Mouse (Mus musculus): ENCODE data around the gene Xdh. TPM values are rescaled to one million over a fixed set of nuclear protein-coding genes. Genes with fewer than 3 reads are reported as not detected.

The Xdh gene
- total and polyA plus RNA-seq, 3 experiments: 0.17 TPM; not detected in 2

GRCm38 (mm10) chr17:73952103-73952521 lies 2.1 kb upstream of the Xdh start:
- TF ChIP-seq IRF4 (IDR thresholded peaks at IDR 0.05; ENCODE audit: low read depth, low read length) (peak; percentile 8; the same call in 1 of the 2 replicates), MAFK (IDR thresholded peaks at IDR 0.05; ENCODE audit: insufficient replicate concordance, low read length) (0 out of 2 replicates have a peak, but pooled peaks have one; percentile 6), ZNF384 (IDR thresholded peaks at IDR 0.05; ENCODE audit: low read depth, low read length) (no peak), ZMIZ1 (IDR thresholded peaks at IDR 0.05; ENCODE audit: low read depth, low read length) (no peak), CTCF (conservative IDR thresholded peaks at IDR 0.05 in 1 of 2, IDR thresholded peaks at IDR 0.05 in 1 of 2; ENCODE audit: low read depth in 2 of 2, low read length in 2 of 2) (no peak), MAX (IDR thresholded peaks at IDR 0.05; ENCODE audit: low read length) (no peak), POLR2AphosphoS2 (IDR thresholded peaks at IDR 0.05; ENCODE audit: low read depth, low read length) (no peak)
- Histone ChIP-seq H3K79me2 (replicated peaks; ENCODE audit: control insufficient read depth, extremely low read depth, insufficient read depth, poor library complexity, severe bottlenecking) (no peaks in the 10 kb centered on the region), H3K27ac (ENCODE audit: insufficient read depth, low read depth) (no peak overlapping the region), H3K27me3 (replicated peaks) (no peaks in the 10 kb centered on the region), H3K9ac (ENCODE audit: insufficient read depth, low read depth) (no peak overlapping the region), H3K4me1 (ENCODE audit: control insufficient read depth in 1 of 2, insufficient read depth in 2 of 2) (peaks cover 8 to 28% of the 10 kb centered on the region in 2 experiments), H3K9me3 (replicated peaks; ENCODE audit: low read length) (no peaks in the 10 kb centered on the region), H3K36me3 (replicated peaks in 1 of 2; ENCODE audit: control insufficient read depth in 1 of 2, insufficient read depth in 1 of 2, low read length in 1 of 2) (no peaks in the 10 kb centered on the region), H3K4me3 (replicated peaks in 1 of 3; ENCODE audit: low read depth in 2 of 3, low read length in 2 of 3, poor library complexity in 1 of 3) (no peak overlapping the region), H3K4me2 (ENCODE audit: insufficient read depth, low read depth, poor library complexity, severe bottlenecking) (peak overlapping the region; percentile 13; the same call in 1 of the 2 replicates)
- dilution Hi-C loops (cut with MboI; ENCODE audit: extremely low pct_ligation_motif_present, extremely low pct_unique_long_range_greater_than_20kb, low sequenced_read_pairs): no loop called here
- DNase-seq (ENCODE audit: extremely low read depth): peak; percentile 61
- in situ Hi-C loops (cut with MboI; ENCODE audit: low pct_ligation_motif_present, low pct_unique_long_range_greater_than_20kb, low sequenced_read_pairs): no loop called here

- no peak overlapping the region for H3K4me3 ChIP-seq (replicated peaks in 1 of 3; ENCODE audit: low read depth in 2 of 3, low read length in 2 of 3, poor library complexity in 1 of 3)
- H3K4me2 ChIP-seq (ENCODE audit: insufficient read depth, low read depth, poor library complexity, severe bottlenecking): no peak overlapping the region
- no peaks in the 10 kb centered on the region for H3K27me3 ChIP-seq (replicated peaks)
- no peaks in the 10 kb centered on the region for H3K9me3 ChIP-seq (replicated peaks; ENCODE audit: low read length)
- DNase-seq (ENCODE audit: extremely low read depth): no peak
- no peak overlapping the region for H3K9ac ChIP-seq (ENCODE audit: insufficient read depth, low read depth)
- no peak overlapping the region for H3K27ac ChIP-seq (ENCODE audit: insufficient read depth, low read depth)
- in situ Hi-C loops (cut with MboI; ENCODE audit: low pct_ligation_motif_present, low pct_unique_long_range_greater_than_20kb, low sequenced_read_pairs) (no loop called here), dilution Hi-C loops (cut with MboI; ENCODE audit: extremely low pct_ligation_motif_present, extremely low pct_unique_long_range_greater_than_20kb, low sequenced_read_pairs) (no loop called here)
- TF ChIP-seq GABPA (IDR thresholded peaks at IDR 0.05; ENCODE audit: insufficient replicate concordance, low read depth, low read length) (no peak), ZMIZ1 (IDR thresholded peaks at IDR 0.05; ENCODE audit: low read depth, low read length) (no peak), E2F4 (IDR thresholded peaks at IDR 0.05; ENCODE audit: insufficient replicate concordance, low read depth, low read length) (no peak)
- H3K36me3 ChIP-seq (replicated peaks in 1 of 2; ENCODE audit: control insufficient read depth in 1 of 2, insufficient read depth in 1 of 2, low read length in 1 of 2): no peaks in the 10 kb centered on the region
- H3K79me2 ChIP-seq (replicated peaks; ENCODE audit: control insufficient read depth, extremely low read depth, insufficient read depth, poor library complexity, severe bottlenecking): no peaks in the 10 kb centered on the region
- H3K4me1 ChIP-seq (ENCODE audit: control insufficient read depth in 1 of 2, insufficient read depth in 2 of 2): peaks cover 8 to 28% of the 10 kb centered on the region in 2 experiments
Measured at GRCm38 (mm10) chr17:73950970-73951369, 974 bp upstream of the Xdh start.

- dilution Hi-C loops (cut with MboI; ENCODE audit: extremely low pct_ligation_motif_present, extremely low pct_unique_long_range_greater_than_20kb, low sequenced_read_pairs) (no loop called here), in situ Hi-C loops (cut with MboI; ENCODE audit: low pct_ligation_motif_present, low pct_unique_long_range_greater_than_20kb, low sequenced_read_pairs) (no loop called here)
- peak overlapping the region; percentile 32; the same call in 1 of the 2 replicates for H3K4me2 ChIP-seq (ENCODE audit: insufficient read depth, low read depth, poor library complexity, severe bottlenecking)
- H3K36me3 ChIP-seq (replicated peaks in 1 of 2; ENCODE audit: control insufficient read depth in 1 of 2, insufficient read depth in 1 of 2, low read length in 1 of 2): no peaks in the 10 kb centered on the region
- DNase-seq (ENCODE audit: extremely low read depth): peak; percentile 9
- no peaks in the 10 kb centered on the region for H3K27me3 ChIP-seq (replicated peaks)
- no peak overlapping the region for H3K4me3 ChIP-seq (replicated peaks in 1 of 3; ENCODE audit: low read depth in 2 of 3, low read length in 2 of 3, poor library complexity in 1 of 3)
- no peaks in the 10 kb centered on the region for H3K9me3 ChIP-seq (replicated peaks; ENCODE audit: low read length)
- H3K4me1 ChIP-seq (ENCODE audit: control insufficient read depth in 1 of 2, insufficient read depth in 2 of 2): peaks cover 8 to 28% of the 10 kb centered on the region in 2 experiments
- H3K79me2 ChIP-seq (replicated peaks; ENCODE audit: control insufficient read depth, extremely low read depth, insufficient read depth, poor library complexity, severe bottlenecking): no peaks in the 10 kb centered on the region
- no peak overlapping the region for H3K9ac ChIP-seq (ENCODE audit: insufficient read depth, low read depth)
- TF ChIP-seq ZKSCAN1 (IDR thresholded peaks at IDR 0.05; ENCODE audit: borderline replicate concordance, low read depth, low read length) (no peak), CTCF (conservative IDR thresholded peaks at IDR 0.05 in 1 of 2, IDR thresholded peaks at IDR 0.05 in 1 of 2; ENCODE audit: low read depth in 2 of 2, low read length in 2 of 2) (peak in 1 of 2 experiments; percentile 37; a peak in 2 of 4 replicates), SMC3 (IDR thresholded peaks at IDR 0.05; ENCODE audit: low read depth, low read length) (peak; percentile 22), NELFE (IDR thresholded peaks at IDR 0.05; ENCODE audit: low read depth, low read length) (no peak), MAFK (IDR thresholded peaks at IDR 0.05; ENCODE audit: insufficient replicate concordance, low read length) (no peak), RAD21 (IDR thresholded peaks at IDR 0.05; ENCODE audit: low read depth, low read length) (peak; percentile 33), PAX5 (IDR thresholded peaks at IDR 0.05; ENCODE audit: low read length) (no peak)
- no peak overlapping the region for H3K27ac ChIP-seq (ENCODE audit: insufficient read depth, low read depth)
Measured at GRCm38 (mm10) chr17:73949498-73949897, 498 bp downstream of the Xdh start.
